Mouse (Mus musculus) adrenal gland (tissue): Measurements from ENCODE around the gene Grin1.

Source experiments
- intact Hi-C: fragments of 180-260 bp; cut with DNase I; formaldehyde crosslinking; loops from one replicate; pipeline ENCODE4 v1.15.1; 2025

Grin1 gene

GRCm38 (mm10) chr2:25288734-25289345 is 30.1 kb downstream of the Grin1 start:
- intact Hi-C loops, result no loop called here

- intact Hi-C loops, result no loop called here
These were observed 30.9 kb downstream of the Grin1 start, which contains the start of gene Tmem210 for GRCm38 (mm10) chr2:25287927-25288649. TSS of gene Tmem210 (plus strand) at chr2:25288145.

GRCm38 (mm10) chr2:25286837-25287636 is 31.9 kb downstream of the Grin1 start:
- intact Hi-C loops, result no loop called here

GRCm38 (mm10) chr2:25286314-25286713 is 32.7 kb downstream of the Grin1 start:
- intact Hi-C loops, result no loop called here

GRCm38 (mm10) chr2:25285551-25285950 is 33.4 kb downstream of the Grin1 start:
- intact Hi-C loops, result no loop called here

- intact Hi-C loops, result no loop called here
These were observed 39.8 kb downstream of the Grin1 start for GRCm38 (mm10) chr2:25278928-25279882.

- intact Hi-C loops, result loop anchor here (5.0 kb wide), 1 partner anchor 59 kb away; the partner anchor contains the start of gene Man1b1
These were observed 46.0 kb downstream of the Grin1 start for GRCm38 (mm10) chr2:25273010-25273409.

- intact Hi-C loops, result loop anchor here (5.0 kb wide), 1 partner anchor 60 kb away; the partner anchor contains the start of gene Man1b1
These were observed 46.5 kb downstream of the Grin1 start for GRCm38 (mm10) chr2:25272515-25272914.

GRCm38 (mm10) chr2:25271827-25272511 is 47.0 kb downstream of the Grin1 start, which contains the start of the genes Ssna1 and Anapc2:
TSS of gene Ssna1 (minus strand) at chr2:25272438.
TSS of gene Anapc2 (plus strand) at chr2:25272478.
- intact Hi-C loops, result loop anchor here (5.0 kb wide), 1 partner anchor 60 kb away; the partner anchor contains the start of gene Man1b1

GRCm38 (mm10) chr2:25267746-25268309 is 51.2 kb downstream of the Grin1 start:
- intact Hi-C loops, result no loop called here

- intact Hi-C loops, result no loop called here
These were observed 51.7 kb downstream of the Grin1 start for GRCm38 (mm10) chr2:25267241-25267640.

GRCm38 (mm10) chr2:25266720-25267119 is 52.3 kb downstream of the Grin1 start:
- intact Hi-C loops, result no loop called here

GRCm38 (mm10) chr2:25265897-25266656 is 52.9 kb downstream of the Grin1 start:
- intact Hi-C loops, result no loop called here

GRCm38 (mm10) chr2:25264851-25265250 is 54.1 kb downstream of the Grin1 start:
- intact Hi-C loops, result no loop called here

GRCm38 (mm10) chr2:25264286-25264660 is 54.7 kb downstream of the Grin1 start:
- intact Hi-C loops, result no loop called here

- intact Hi-C loops, result no loop called here
These were observed 55.2 kb downstream of the Grin1 start for GRCm38 (mm10) chr2:25263623-25264285.

- intact Hi-C loops, result no loop called here
These were observed 56.0 kb downstream of the Grin1 start for GRCm38 (mm10) chr2:25262795-25263622.
